ENCODE assay signal across 8 mouse cellular contexts in the genomic region with DNA sequence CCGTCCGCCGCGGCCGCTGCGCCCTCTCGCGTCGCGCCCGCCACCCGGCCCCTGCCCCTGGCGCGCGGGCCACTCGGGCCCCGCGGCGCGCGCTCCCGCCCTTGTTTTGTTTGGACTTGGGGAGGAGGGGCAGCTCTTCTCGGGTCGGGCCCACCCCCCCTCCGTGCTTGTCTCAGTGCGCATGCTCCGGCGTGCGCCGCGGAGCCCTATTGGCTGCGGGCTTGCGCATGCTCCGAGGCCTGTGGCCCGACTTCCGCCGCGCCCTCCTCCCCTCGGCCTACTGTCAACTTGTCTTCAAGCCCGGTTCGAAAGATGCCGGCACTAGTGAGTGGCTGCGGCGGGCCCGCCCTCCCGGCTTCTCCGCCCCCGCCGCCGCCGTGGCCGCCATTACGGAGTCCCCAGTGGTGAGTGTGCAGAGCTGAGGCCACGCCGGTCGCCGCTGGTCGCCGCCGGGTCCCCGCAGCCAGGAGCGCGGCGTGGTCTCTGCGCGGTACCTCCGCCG. TPM values are rescaled to one million over a fixed set of nuclear protein-coding genes. Genes with fewer than 3 reads are reported as not detected.
DNase-seq lines count a peak whose midpoint lies in the region; ATAC-seq lines count a peak whose summit lies in the region.

No protein-coding gene starts in this region.

- H3K9ac ChIP-seq in kidney, embryonic 15.5 days = peak overlapping the region; percentile 97

- H3K4me1 ChIP-seq in heart, embryonic 10.5 days = peaks cover 20% of the 10 kb centered on the region
- H3K4me1 ChIP-seq in kidney, embryonic 15.5 days = peaks cover 37% of the 10 kb centered on the region

- H3K27ac ChIP-seq in heart, embryonic 10.5 days = peak overlapping the region; percentile 99
- H3K27ac ChIP-seq in kidney, embryonic 15.5 days = peak overlapping the region; percentile 100

- WGBS in heart, embryonic 10.5 days = under 1% methylated on average over 58 of the region's 68 CpGs
- WGBS in kidney, embryonic 15.5 days = under 1% methylated on average over 68 of the region's 68 CpGs

- peak; percentile 97 to 98 for DNase-seq in B cell, adult 2 months
- peak; percentile 99 for DNase-seq in brain, adult 2 months (ENCODE audit: low read depth, low spot score)
- peak; percentile 98 for DNase-seq in heart, embryonic 10.5 days (ENCODE audit: low spot score)
- DNase-seq in liver = peak; percentile 98
- peak; percentile 98 to 99 for DNase-seq in spleen, postnatal 4 days (ENCODE audit: low spot score in 2 of 2)

- peak overlapping the region; percentile 79 for H3K4me2 ChIP-seq in kidney, embryonic 15.5 days

- peak overlapping the region; percentile 99 for H3K4me3 ChIP-seq in heart, embryonic 10.5 days
- H3K4me3 ChIP-seq in kidney, embryonic 15.5 days (replicated peaks) = peak overlapping the region; percentile 92

- H3K27me3 ChIP-seq in heart, embryonic 10.5 days (ENCODE audit: insufficient read depth, poor library complexity, severe bottlenecking) = no peaks in the 10 kb centered on the region
- no peaks in the 10 kb centered on the region for H3K27me3 ChIP-seq in kidney, embryonic 15.5 days

- peaks cover 4% of the 10 kb centered on the region; the same call in 1 of the 2 replicates for H3K36me3 ChIP-seq in heart, embryonic 10.5 days
- H3K36me3 ChIP-seq in kidney, embryonic 15.5 days = peaks cover 6% of the 10 kb centered on the region

- no peaks in the 10 kb centered on the region for H3K9me3 ChIP-seq in heart, embryonic 10.5 days
- no peaks in the 10 kb centered on the region for H3K9me3 ChIP-seq in kidney, embryonic 15.5 days (replicated peaks)

- peak; percentile 87 for ATAC-seq in erythroblast, adult 5-6 weeks (replicated peaks; ENCODE audit: low FRiP score, poor library complexity, severe bottlenecking)
- ATAC-seq in kidney, embryonic 15.5 days (replicated peaks; ENCODE audit: low FRiP score) = peak; percentile 98
- peak; percentile 92 for ATAC-seq in monocyte, adult 5-6 weeks (replicated peaks; ENCODE audit: insufficient number of reproducible peaks, low FRiP score, low TSS enrichment, poor library complexity, severe bottlenecking)

RNA-seq across cellular contexts. Expression of gene Hp1bp3, which starts 0.8 kb away (rescaled TPM):
- 79.7 and 79.8 TPM in 2 replicates for total RNA-seq in erythroblast, adult 5-6 weeks (2015; ENCODE audit: low replicate concordance)
- total RNA-seq in erythroblast, adult 5-6 weeks (2017; ENCODE audit: low replicate concordance) = 126 and 158 TPM in 2 replicates
- 90.6 and 104 TPM in 2 replicates for polyA plus RNA-seq in heart, embryonic 10.5 days (2016; fragmentation: Nextera tagmentation; extraction: Ambion mirVana)
- 155 and 161 TPM in 2 replicates for polyA plus RNA-seq in kidney, embryonic 15.5 days (2015; fragmentation: Nextera tagmentation; extraction: Ambion mirVana)
- 97.8 to 145 TPM (median 119 TPM) in 3 replicates for total RNA-seq in monocyte, adult 5-6 weeks (2017)

RNA-seq across cellular contexts. Expression of gene Sh2d5, which starts 33.3 kb away (rescaled TPM):
- 3.1 and 6.3 TPM in 2 replicates for total RNA-seq in erythroblast, adult 5-6 weeks (2015; ENCODE audit: low replicate concordance)
- 5.4 and 6.4 TPM in 2 replicates for total RNA-seq in erythroblast, adult 5-6 weeks (2017; ENCODE audit: low replicate concordance)
- 0.65 and 0.89 TPM in 2 replicates for polyA plus RNA-seq in heart, embryonic 10.5 days (2016; fragmentation: Nextera tagmentation; extraction: Ambion mirVana)
- polyA plus RNA-seq in kidney, embryonic 15.5 days (2015; fragmentation: Nextera tagmentation; extraction: Ambion mirVana) = 0.42 and 0.77 TPM in 2 replicates
- total RNA-seq in monocyte, adult 5-6 weeks (2017) = not detected in 3 replicates

RNA-seq across cellular contexts. Expression of gene Kif17, which starts 33.3 kb away (rescaled TPM):
- total RNA-seq in erythroblast, adult 5-6 weeks (2015; ENCODE audit: low replicate concordance) = 3.3 TPM in 1 of 2 replicates, not detected in the other
- 0.26 and 1.3 TPM in 2 replicates for total RNA-seq in erythroblast, adult 5-6 weeks (2017; ENCODE audit: low replicate concordance)
- polyA plus RNA-seq in heart, embryonic 10.5 days (2016; fragmentation: Nextera tagmentation; extraction: Ambion mirVana) = 0.60 and 0.64 TPM in 2 replicates
- polyA plus RNA-seq in kidney, embryonic 15.5 days (2015; fragmentation: Nextera tagmentation; extraction: Ambion mirVana) = 1.6 and 2.0 TPM in 2 replicates
- 0.57 to 0.85 TPM in 2 of 3 replicates, not detected in the other for total RNA-seq in monocyte, adult 5-6 weeks (2017)

Comparison
In these comparisons a context has a peak if more than half of its experiments do, and no peak if none do; other contexts are left out.
1. Peak in every context shown above with its lines: DNase-seq, ATAC-seq, H3K4me3 ChIP-seq and H3K27ac ChIP-seq.